Mouse (Mus musculus): ENCODE results near the gene Aco1.
"Not testable (repeated sequence)": the region's sequence is repeated elsewhere in the genome, so short reads cannot be mapped to it uniquely, and the experiment has no call there.

Gene Aco1

DNA sequence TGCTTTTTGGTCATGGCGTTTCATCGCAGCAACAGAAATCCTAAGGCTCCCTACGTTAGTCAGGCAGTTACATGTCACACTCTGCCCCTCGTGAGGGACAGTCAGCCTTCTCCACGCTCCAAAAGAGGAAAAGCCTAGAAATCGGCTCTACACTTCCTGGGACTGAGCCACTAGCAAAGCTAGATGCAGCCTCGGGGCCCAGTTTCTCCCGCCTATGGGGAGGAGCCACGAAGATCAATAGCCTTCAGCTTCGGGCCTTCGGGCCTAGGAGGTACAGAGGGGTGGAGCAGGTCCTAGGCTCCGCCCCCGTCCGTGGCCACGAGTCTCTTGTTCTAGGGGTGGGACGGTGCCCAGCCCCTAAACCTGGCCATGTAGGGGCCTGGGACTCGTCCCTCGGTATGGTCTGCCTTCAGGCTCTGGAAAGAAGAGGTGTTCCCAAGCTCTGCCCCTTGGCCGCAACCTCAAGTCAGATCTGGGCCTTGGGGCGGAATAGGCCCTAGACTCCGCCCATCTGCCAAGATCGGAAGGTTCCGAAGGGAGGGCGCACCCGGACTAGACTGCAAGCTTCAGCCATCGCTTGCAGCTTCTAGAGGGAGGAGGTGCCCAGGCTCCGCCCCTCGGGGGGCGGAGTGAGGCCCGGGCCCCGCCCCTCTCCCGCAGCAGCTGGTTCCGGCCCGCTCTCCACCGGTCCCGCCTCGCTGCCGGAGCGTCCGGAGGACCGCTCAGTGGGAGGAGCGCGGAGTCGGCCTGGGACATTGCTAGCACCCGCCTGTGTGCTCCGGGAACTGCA lies at the start of gene Aco1:
TSS of gene Aco1 (plus strand) at position 339 of the 790 bp plus-strand sequence.
- DNase-seq (ENCODE audit: low read depth, low spot score) = peak; percentile 99

DNA sequence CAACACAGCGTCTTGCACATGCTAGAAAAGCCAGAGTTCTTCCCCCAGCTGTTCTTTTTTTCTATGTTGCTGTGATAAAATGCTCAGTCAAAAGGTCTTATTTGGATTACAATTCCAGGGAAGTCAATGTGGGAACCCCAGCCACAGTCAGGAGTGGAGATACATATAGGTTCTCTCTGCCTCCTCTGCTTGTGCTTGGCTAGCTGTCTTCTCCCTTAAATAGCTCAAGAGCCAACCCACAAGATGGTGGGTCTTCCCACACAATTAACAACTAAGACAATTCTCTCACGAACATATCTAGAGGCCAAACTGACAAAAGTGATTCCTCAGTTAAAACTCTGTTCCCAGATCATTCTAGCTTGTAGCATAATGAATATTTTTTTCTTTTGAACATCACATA lies 47.9 kb upstream of the Aco1 start:
- no peak for DNase-seq (ENCODE audit: low read depth, low spot score)

DNA sequence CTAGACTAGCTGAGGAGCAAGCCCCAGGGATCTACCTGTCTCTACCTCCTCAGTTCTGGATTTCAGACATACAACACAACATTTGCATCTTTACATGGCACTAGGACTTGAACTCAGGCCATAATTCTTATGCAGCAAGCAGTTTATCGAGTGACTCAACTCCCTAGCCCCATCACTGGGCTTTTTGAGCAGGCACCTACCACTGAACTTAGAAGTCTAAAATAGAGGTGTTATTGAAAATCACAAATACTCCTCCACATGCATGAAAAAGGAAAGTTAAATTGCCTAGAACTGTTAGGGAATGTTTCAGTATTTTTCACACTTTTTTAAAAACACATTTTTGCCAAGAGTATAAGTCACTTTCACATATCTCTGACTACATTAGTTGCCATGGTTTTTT lies 39.9 kb upstream of the Aco1 start:
- DNase-seq (ENCODE audit: low read depth, low spot score) = no peak

DNA sequence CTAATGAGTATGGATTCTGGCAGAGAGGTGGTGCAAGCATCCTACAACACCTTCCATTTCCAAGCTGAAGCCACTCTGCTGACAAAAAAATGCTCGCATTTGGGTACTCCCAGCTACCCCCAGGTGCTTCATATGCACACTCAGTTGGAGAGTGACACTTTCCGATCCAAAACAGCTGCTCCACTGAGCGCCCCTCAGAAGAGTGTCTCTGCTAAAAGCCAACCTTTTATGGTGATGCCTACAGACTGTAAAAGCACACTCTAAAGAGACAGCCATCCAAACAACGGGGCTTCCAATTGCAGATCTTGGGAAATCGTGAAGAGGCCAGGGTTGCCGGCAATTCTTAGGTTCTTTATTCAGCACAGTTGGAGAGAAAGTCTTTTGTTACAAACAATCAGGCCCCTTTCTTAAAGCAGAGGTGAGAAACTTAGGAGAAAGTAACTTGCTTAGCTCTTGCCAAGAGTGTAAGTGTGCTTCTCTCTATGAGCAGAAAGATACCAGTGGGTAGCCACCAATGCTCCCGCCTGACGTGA lies 36.8 kb upstream of the Aco1 start:
- no peak for DNase-seq (ENCODE audit: low read depth, low spot score)

DNA sequence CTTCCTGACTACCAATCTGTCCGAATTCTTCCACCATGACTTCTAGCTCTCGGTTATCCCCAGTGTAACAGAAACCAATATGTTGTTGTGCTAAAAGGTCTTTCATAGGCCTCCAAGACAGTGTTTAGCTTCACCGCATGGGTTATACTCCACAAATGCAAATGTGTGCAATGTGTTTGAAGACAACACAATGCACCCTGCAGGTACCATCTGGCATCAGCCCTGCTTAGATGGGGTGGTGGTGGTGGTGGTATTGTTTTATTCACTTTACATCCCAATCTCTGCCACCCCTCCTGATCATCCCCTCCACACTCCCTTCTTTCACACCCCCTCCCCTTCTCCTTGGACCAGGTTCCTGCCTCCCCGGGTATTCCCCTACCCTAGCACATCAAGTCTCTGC lies 34.9 kb upstream of the Aco1 start:
- DNase-seq (ENCODE audit: low read depth, low spot score) = no peak

DNA sequence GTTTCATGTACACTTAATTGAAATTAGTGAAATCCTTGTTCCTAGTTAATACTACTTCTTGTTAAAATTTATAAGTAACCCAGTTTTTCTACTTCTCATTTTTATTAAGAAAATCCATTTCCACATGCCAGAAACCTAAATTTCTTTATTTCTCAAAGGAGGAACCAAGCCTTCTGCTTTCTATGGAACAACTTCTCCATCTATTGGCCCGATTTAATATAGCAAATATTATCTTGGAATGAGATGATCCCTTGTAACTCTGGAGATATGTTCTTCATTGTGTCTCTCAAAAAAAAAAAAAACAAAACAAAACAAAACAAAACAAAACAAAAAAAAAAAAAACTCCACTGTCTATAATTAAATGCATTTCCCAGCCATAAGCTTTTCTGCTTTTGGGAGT lies 29.7 kb upstream of the Aco1 start:
- DNase-seq (ENCODE audit: low read depth, low spot score) = no peak

DNA sequence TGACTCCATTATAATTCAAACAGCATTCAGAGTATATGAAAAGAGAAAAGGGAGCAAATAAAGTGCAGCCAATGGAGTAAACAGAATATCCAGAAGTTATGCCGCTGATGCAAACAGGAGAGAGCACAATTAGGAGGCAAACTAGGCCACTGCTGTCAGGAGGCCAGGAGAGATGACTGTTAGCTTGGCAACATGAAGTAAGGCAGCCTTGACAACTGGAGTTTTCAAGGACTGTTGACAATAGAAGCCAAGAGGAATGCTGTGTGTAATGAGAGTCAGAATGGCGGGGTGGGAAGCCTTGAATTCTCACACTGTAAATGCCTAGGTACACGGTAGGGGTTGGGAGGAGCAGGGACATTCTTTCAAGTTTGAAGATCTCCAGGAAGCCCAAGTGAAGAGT lies 21.7 kb upstream of the Aco1 start:
- DNase-seq (ENCODE audit: low read depth, low spot score) = no peak

DNA sequence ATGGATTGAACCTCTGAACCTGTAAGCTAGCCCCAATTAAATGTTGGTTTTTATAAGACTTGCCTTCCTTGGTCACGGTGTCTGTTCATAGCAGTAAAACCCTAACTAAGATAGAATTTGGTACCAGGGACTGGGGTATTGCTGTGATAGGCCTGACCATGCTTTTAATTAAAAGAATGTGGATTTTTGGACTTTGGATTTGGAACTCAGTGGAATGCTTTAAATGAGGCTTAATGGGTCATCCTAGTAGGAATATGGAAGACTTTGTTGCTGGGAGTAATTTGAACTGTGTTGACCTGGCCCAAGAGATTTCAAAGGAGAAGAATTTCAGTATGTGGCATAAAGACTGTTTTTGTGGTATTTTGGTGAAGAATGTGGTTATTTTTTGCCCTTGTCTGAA lies 20.6 kb upstream of the Aco1 start:
- DNase-seq (ENCODE audit: low read depth, low spot score) = not testable (repeated sequence)

DNA sequence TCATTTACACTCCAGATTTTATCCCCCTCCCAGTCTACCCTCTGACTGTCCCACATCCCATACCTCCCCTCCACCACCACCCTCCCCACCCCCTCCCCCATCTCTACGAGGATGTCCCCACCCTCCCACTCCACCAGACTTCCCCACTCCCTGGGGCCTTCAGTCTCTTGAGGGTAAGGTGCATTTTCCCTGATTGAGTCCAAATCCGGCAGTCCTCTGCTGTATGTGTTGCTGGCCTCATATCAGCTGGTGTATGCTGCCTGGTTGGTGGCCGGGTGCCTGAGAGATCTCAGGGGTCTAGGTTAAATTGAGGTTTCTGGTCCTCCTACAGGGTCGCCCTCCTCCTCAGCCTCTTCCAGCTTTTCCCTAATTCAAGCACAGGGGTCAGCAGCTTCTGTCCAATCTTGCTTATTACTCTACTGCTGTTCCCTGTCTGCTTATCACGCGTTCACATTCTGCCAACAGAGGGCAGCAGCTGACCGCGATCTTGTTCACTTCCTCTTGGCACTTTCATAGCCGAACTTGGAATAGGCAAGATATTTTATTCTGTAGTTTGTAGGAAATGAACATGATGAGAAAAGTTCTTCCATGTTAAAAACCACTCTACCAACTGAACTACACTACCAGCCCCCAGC lies 8.3 kb upstream of the Aco1 start:
- DNase-seq (ENCODE audit: low read depth, low spot score) = peak; percentile 72

DNA sequence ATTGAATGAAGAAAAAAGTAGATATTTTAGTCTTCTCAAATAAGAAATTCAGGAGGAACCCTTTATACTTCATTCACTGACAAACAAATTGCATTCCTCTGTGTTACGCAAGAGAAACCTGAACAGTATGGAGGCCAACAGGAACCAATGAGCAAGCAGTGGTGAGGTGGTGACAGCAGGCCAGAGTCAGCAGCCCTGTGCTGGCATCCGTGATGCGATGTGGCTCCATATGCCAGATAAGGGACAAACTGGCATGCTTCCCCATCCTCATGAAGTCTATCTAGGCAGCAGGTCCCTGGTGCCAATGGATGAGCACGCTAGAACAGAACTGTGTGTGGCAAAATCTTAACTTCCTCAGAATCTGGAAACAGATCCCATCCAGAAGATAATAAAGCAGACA lies 6.4 kb upstream of the Aco1 start:
- no peak for DNase-seq (ENCODE audit: low read depth, low spot score)

DNA sequence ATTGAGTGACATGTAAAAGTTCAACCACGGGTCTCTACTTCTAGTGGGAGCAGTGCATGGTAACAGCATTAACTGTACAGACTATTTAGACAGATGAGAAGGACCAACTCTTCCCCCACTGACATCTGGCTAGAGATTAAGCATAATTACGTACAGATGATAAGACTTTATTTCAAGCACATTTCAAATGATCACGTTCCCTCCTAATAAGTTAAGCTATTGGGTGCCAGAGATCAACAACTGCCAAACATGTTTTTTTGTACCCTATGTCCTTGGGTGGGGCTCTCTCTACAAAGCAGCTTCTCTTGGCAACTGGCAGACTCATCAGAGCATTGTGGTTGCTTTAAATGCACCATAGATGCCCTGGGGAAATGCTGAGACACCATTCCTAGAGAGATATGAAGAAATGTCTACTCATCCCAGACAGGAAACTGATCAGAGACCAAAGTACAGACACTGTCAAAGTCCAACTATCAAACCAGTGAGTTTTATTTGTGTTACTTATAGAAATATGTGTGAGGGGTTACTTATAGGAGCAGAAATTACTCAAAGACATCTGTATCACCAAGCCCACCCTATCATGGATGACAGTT lies 3.1 kb upstream of the Aco1 start:
- DNase-seq (ENCODE audit: low read depth, low spot score) = no peak

DNA sequence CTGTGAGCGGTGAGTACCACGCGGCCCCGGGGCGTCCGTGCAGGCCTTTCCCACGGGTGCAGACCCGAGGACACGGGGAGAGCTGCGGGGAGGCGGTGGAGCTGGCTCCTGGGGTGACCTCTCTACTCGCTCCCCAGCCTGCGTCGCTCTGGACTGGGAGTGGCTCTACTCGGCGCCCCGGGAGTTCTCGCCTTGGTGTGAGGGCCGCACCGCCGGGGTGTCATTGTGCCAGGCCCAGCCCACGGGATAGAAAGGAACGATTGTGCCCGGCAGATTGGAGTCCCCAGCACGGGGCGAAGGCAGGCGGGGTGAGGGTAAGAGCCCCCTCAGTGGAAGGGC lies 621 bp downstream of the Aco1 start:
- no peak for DNase-seq (ENCODE audit: low read depth, low spot score)

DNA sequence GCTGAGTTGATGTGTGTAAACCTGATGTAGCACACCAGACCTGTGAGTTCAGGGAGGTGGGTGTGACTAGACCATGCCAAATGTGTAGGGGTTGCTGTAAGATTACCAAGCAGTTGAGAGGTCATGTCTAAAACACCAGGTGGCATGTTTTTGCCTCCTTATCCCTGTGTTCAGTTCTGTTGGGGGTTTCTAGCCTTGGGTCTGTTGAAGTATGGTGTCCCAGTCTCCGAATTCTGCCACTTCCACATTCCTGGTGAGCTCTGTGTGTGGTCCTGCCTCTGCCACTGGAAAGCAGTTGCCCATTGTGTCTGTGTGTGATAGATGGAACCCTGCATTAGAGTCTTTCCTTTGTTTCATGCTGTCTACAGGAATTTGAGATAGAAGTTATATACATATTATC lies 1.7 kb downstream of the Aco1 start:
- peak; percentile 8 for DNase-seq (ENCODE audit: low read depth, low spot score)

DNA sequence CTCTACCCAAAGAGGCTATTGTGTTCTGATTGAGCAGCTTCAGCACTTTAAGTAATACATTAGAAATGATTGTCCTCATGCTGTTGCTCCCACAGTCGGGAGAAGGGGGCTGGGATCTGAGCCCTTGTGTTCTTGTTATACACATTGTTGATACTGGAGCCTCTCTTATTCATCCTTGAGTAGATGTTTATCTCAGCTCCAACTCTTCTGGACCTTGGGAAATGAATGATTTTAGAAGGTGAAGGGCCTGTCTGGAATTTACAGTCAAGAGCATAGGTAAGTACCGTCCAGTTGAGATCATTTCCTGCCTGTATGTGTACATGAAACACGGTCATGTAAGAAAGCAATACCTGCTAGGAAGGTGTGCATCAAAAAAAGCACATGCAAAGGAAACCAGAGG lies 2.1 kb downstream of the Aco1 start:
- DNase-seq (ENCODE audit: low read depth, low spot score) = no peak

DNA sequence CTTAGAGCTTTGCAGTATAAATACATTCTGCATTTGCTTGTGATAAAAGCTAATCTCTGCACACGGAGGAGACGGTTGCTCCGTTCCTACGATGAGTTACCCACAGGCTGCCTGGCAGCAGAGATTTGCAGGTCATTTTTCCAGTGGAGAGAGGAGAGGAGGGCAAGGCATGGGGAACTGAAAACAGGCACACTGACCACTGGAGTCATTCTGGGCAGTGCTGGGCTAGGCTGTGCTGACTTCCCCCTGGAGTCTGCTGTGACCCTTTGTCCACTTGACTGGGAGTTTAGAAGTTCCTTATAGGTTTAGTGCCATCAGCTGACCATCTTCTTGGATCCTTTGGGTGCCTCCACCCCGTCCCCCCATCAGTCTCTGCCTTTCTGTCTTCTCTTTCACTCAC lies 5.4 kb downstream of the Aco1 start:
- no peak for DNase-seq (ENCODE audit: low read depth, low spot score)

DNA sequence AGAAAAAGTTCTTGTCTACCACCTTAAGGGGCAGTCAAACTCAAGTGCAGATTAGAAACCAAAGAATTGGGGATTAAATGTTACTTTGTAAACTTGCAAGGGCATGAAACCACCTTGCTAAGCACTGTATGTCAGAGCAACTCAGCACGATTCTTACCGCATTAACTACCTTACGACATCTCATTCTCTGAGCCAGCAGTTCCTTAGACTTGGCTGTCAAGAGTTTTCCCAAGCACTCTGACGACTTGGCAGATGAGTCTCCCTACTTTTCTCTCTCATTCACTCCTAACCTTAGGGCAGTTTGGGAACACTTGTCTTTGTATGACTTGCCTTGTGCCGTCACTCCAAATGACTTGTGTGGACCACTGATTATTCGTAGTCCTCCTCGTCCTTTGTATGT lies 7.2 kb downstream of the Aco1 start:
- no peak for DNase-seq (ENCODE audit: low read depth, low spot score)

DNA sequence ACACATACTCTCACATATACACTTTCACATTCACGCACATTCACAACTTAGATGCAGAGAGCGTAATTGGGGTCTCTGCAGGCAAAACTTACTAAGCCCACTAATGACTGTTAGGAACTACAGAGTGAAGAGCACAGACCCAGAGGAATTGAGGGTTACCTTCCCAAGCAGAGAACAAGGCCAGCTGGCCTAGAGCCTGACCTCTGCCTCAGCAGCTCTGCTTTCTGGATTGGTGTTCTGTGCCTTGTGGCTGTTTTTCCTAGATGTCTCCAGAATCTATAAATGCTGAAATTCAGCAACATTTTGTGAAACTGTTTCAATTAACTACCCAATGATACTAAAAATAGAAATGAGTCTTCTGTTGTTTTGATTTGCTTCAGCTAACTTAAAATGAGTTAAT lies 9.9 kb downstream of the Aco1 start:
- no peak for DNase-seq (ENCODE audit: low read depth, low spot score)

DNA sequence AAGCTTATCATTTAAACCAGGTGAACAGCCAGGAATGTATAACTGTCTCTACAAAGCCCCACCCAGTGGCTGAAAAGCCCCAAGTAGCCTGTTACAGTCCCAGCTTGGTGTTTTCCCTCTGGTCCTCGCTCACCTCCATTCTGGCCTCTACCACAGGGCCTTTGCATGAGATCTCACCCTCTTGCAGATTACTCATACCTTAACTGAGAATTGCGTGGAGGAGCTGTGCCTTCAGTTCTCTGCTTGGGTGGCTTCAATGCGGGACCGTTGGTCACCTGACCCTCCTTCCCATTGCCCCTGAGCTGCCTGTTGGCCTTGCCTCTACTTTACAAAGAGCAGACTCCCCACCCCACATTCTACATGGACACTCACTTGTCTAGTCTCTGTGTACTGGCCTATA lies 10.6 kb downstream of the Aco1 start:
- DNase-seq (ENCODE audit: low read depth, low spot score) = no peak

DNA sequence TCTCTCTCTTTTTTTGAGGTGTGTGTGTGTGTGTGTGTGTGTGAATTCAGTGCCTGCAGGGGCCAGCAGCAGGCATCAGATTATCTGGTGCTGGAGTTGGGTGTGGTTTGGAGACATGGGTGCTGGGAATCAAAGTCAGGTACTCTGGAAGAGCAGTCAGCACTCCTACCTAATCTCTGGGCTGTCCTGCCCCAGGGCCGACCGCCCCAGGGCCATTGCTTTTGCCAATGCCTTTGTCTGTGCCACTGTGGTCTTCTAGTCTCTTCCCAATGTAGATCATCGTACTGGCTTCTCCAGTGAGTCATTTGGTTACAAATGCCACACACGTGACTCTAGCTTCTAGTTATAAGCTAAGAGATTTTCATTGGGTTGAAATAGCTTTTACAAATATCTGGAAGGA lies 11.9 kb downstream of the Aco1 start:
- DNase-seq (ENCODE audit: low read depth, low spot score) = no peak

DNA sequence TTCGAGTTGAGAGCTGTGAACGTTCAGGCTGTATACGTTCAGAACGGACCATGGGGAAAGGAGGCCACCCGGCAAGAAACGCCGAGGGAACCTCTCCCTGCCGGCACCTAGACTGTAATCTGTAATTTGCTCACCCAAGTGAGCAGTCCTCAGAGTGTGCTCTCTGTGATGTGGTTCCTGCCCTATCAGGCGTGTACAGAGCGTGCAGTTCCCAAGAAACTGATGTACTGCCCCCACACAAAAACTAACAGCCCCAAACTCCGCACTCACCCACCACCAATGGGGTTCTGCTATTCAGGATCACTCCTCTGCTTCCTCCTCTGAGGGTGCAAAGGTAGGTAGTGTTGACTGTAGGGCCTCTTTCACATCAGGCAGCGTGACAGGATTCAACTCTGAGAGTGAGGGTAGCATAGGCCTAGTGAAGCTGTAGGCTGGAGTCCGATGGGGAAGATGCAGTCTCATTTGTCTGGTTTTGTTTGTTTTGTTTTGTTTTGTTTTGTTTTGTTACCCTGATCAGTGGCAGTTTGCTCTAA lies 12.7 kb downstream of the Aco1 start:
- no peak for DNase-seq (ENCODE audit: low read depth, low spot score)

DNA sequence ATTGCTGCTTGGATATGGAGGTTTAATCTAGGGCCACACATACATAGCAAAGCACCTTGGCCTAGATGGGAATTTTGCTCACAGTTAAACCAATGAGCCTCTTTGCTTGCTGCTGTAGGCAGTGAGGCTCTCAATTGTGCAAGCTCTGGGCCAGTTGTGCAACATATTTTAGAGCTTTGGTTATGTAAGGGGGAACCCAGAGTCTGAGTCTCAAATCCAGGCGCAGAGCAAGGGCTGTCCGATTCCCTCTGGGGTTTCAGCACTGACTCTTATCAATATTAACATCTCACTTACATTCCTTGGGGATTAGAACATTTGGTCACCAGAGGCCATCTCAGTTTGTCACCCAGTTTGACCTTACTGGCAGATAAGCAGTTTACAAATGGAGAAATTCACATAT lies 13.3 kb downstream of the Aco1 start:
- no peak for DNase-seq (ENCODE audit: low read depth, low spot score)

DNA sequence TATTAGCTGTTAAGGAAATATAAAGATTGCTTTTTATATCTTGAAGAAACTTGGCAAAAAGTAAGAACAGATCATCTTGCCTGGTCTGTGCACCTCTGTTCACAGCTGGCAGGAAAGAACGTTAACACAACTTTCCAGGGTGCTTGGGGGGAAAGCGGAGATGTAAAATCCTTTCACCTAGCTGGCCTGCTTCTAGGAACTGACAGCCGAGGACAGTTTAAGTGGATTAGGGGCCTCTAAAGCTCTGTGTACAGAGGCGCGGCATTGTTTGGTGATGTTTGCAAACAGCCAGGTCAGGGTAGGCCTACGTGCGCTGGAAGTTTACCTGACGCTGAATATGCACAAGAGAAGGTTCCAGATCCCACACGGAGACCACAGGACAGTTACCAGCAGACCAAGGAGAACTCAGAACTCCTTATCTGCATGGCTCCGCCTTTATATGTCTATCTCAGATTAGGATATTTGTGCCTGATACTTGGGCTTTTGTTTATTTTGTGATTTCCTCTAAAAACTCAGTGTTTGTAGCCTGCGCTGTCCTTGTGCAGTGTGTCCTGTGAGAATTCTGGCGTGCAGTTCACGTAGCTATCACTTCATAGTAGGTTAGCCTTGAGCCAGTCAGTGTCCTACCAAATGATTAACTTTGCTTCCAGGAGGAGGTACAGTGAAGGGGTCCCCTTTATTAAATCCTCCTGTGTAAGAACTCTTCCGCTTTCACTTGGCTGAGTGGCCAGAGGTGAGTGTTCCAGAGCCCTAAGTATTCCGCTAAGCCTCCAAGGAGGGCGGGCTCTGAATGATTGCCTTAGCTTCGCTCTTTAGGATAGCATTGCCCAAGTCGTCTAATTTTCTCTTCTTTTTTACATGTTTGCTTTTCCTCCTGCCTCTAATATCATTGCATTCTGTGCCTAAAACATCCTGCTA lies 14.0 kb downstream of the Aco1 start:
- no peak for DNase-seq (ENCODE audit: low read depth, low spot score)

Measured in CD4-positive helper T cell, adult 2 months (primary cell).